ENCODE assay signal across 23 mouse cellular contexts in genomic region chr14:72582979-72583378, GRCm38 (mm10).
DNase-seq lines count a peak whose midpoint lies in the region; ATAC-seq and TF ChIP-seq lines count a peak whose summit lies in the region.
"Had no signal": no experiment of that assay in that cellular context is flagged by ENCODE, and none has a peak within 500 bp of the region (broad histone marks: within the 10 kb centered on the region; RNA-seq: fewer than 3 reads in every experiment).

No protein-coding gene starts in this region.

- WGBS in kidney, embryonic 15.5 days, result 84% methylated on average over 6 of the region's 6 CpGs
- WGBS in midbrain, embryonic 11.5 days, result 39% methylated on average over 6 of the region's 6 CpGs
- 39% methylated on average over 6 of the region's 6 CpGs for WGBS in midbrain, postnatal 0 days
- WGBS in neural tube, embryonic 15.5 days, result 60% methylated on average over 6 of the region's 6 CpGs

- ATAC-seq in kidney, embryonic 15.5 days (replicated peaks; ENCODE audit: low FRiP score), result no peak
- peak; percentile 75; the same call in 1 of the 2 replicates for ATAC-seq in midbrain, embryonic 11.5 days (ENCODE audit: low FRiP score)
- ATAC-seq in midbrain, postnatal 0 days (ENCODE audit: low FRiP score), result no peak
- no peak for ATAC-seq in neural tube, embryonic 15.5 days (ENCODE audit: low FRiP score)
- ATAC-seq: forebrain, embryonic 14.5 days; forebrain, embryonic 16.5 days had no signal

- no peak overlapping the region for H3K4me3 ChIP-seq in kidney, embryonic 15.5 days (replicated peaks)
- H3K4me3 ChIP-seq in midbrain, embryonic 11.5 days (ENCODE audit: low read depth, low read length), result no peak overlapping the region
- no peak overlapping the region for H3K4me3 ChIP-seq in midbrain, postnatal 0 days (ENCODE audit: low read depth, low read length)
- H3K4me3 ChIP-seq in neural tube, embryonic 15.5 days (replicated peaks), result no peak overlapping the region
- H3K4me3 ChIP-seq: embryonic facial prominence, embryonic 13.5 days; embryonic facial prominence, embryonic 15.5 days; erythroblast, embryonic 14.5 days; forebrain, embryonic 10.5 days; forebrain, embryonic 12.5 days had no signal

- H3K36me3 ChIP-seq in kidney, embryonic 15.5 days, result peaks cover 49% of the 10 kb centered on the region
- H3K36me3 ChIP-seq in midbrain, embryonic 11.5 days (ENCODE audit: control insufficient read depth, insufficient read depth, low read length), result no peaks in the 10 kb centered on the region; the same call in 1 of the 2 replicates
- peaks cover 8% of the 10 kb centered on the region for H3K36me3 ChIP-seq in midbrain, postnatal 0 days (ENCODE audit: insufficient read depth, low read length)
- H3K36me3 ChIP-seq in neural tube, embryonic 15.5 days, result peaks cover 21% of the 10 kb centered on the region

- no peak overlapping the region for H3K9ac ChIP-seq in kidney, embryonic 15.5 days
- no peak overlapping the region for H3K9ac ChIP-seq in midbrain, embryonic 11.5 days (ENCODE audit: low read length)
- H3K9ac ChIP-seq in midbrain, postnatal 0 days (replicated peaks; ENCODE audit: low read length, poor library complexity, severe bottlenecking), result no peak overlapping the region
- H3K9ac ChIP-seq in neural tube, embryonic 15.5 days (replicated peaks), result no peak overlapping the region
- H3K9ac ChIP-seq: embryonic facial prominence, embryonic 13.5 days; embryonic facial prominence, embryonic 15.5 days; forebrain, embryonic 12.5 days had no signal

- peak; percentile 2 for DNase-seq in embryo, embryonic 10.5 days (ENCODE audit: low spot score)
- no peak for DNase-seq in embryo, embryonic 9.5 days (ENCODE audit: extremely low spot score)
- DNase-seq in kidney, adult 8-10 months, result no peak
- peak; percentile 80 for DNase-seq in midbrain, embryonic 11.5 days (ENCODE audit: low spot score, missing footprints)
- no peak for DNase-seq in midbrain, postnatal 0 days (ENCODE audit: low spot score)
- DNase-seq: adrenal gland, adult 2 months; adrenal gland, postnatal 10 days; adrenal gland, postnatal 25 days; cerebellum, adult 11 months; cerebellum, adult 18-20 months; cerebellum, adult 8-10 months; cerebellum, adult 9-11 months; cerebellum, postnatal 14 days; cerebellum, postnatal 36 days had no signal

- no peak overlapping the region for H3K4me2 ChIP-seq in kidney, embryonic 15.5 days
- no peak overlapping the region for H3K4me2 ChIP-seq in midbrain, embryonic 11.5 days
- H3K4me2 ChIP-seq in midbrain, postnatal 0 days (ENCODE audit: low read depth, low read length, poor library complexity, severe bottlenecking), result no peak overlapping the region
- H3K4me2 ChIP-seq in neural tube, embryonic 15.5 days, result no peak overlapping the region
- H3K4me2 ChIP-seq: embryonic facial prominence, embryonic 13.5 days; embryonic facial prominence, embryonic 15.5 days; forebrain, embryonic 12.5 days had no signal

- H3K9me3 ChIP-seq in kidney, embryonic 15.5 days (replicated peaks), result no peaks in the 10 kb centered on the region
- H3K9me3 ChIP-seq in midbrain, embryonic 11.5 days (ENCODE audit: control insufficient read depth, low read length), result no peaks in the 10 kb centered on the region
- no peaks in the 10 kb centered on the region for H3K9me3 ChIP-seq in midbrain, postnatal 0 days (ENCODE audit: low read length)
- H3K9me3 ChIP-seq in neural tube, embryonic 15.5 days (replicated peaks), result no peaks in the 10 kb centered on the region
- H3K9me3 ChIP-seq: embryonic facial prominence, embryonic 13.5 days; embryonic facial prominence, embryonic 15.5 days; forebrain, embryonic 10.5 days; forebrain, embryonic 12.5 days had no signal

- H3K27me3 ChIP-seq in kidney, embryonic 15.5 days, result no peaks in the 10 kb centered on the region
- no peaks in the 10 kb centered on the region for H3K27me3 ChIP-seq in midbrain, embryonic 11.5 days (ENCODE audit: control insufficient read depth, insufficient read depth, low read length)
- H3K27me3 ChIP-seq in midbrain, postnatal 0 days (ENCODE audit: insufficient read depth, low read length), result no peaks in the 10 kb centered on the region
- H3K27me3 ChIP-seq in neural tube, embryonic 15.5 days (replicated peaks), result no peaks in the 10 kb centered on the region
- H3K27me3 ChIP-seq: embryonic facial prominence, embryonic 13.5 days; embryonic facial prominence, embryonic 15.5 days; forebrain, embryonic 12.5 days had no signal

- 0 out of 2 replicates have a peak overlapping the region, but pooled peaks have one; percentile 1 for H3K27ac ChIP-seq in kidney, embryonic 15.5 days
- H3K27ac ChIP-seq in midbrain, embryonic 11.5 days (ENCODE audit: low read depth, low read length), result no peak overlapping the region
- H3K27ac ChIP-seq in midbrain, postnatal 0 days (ENCODE audit: low read depth, low read length), result no peak overlapping the region
- no peak overlapping the region for H3K27ac ChIP-seq in neural tube, embryonic 15.5 days (replicated peaks)
- H3K27ac ChIP-seq: embryonic facial prominence, embryonic 13.5 days; embryonic facial prominence, embryonic 15.5 days; forebrain, embryonic 10.5 days; forebrain, embryonic 12.5 days had no signal

- 0 out of 2 replicates have a peak, but pooled peaks cover 6% of the 10 kb centered on the region for H3K4me1 ChIP-seq in kidney, embryonic 15.5 days
- H3K4me1 ChIP-seq in midbrain, embryonic 11.5 days (ENCODE audit: control insufficient read depth, insufficient read depth, low read length), result peaks cover 7% of the 10 kb centered on the region
- H3K4me1 ChIP-seq in midbrain, postnatal 0 days (ENCODE audit: insufficient read depth, low read length), result no peaks in the 10 kb centered on the region
- H3K4me1 ChIP-seq in neural tube, embryonic 15.5 days, result no peaks in the 10 kb centered on the region
- H3K4me1 ChIP-seq: embryonic facial prominence, embryonic 13.5 days; embryonic facial prominence, embryonic 15.5 days had no signal

- TF ChIP-seq CTCF in midbrain, postnatal 0 days (IDR thresholded peaks at IDR 0.05), result no peak

Comparison
In these comparisons a context has a peak if more than half of its experiments do, and no peak if none do; other contexts are left out.
1. DNase-seq: peak in embryo, embryonic 10.5 days (single experiment) and midbrain, embryonic 11.5 days (single experiment); none in embryo, embryonic 9.5 days (single experiment), kidney, adult 8-10 months (0 of 2) and midbrain, postnatal 0 days (single experiment).